Mouse (Mus musculus): Measurements from ENCODE around the gene Slc22a21. TPM values are rescaled to one million over a fixed set of nuclear protein-coding genes. Genes with fewer than 3 reads are reported as not detected.

Slc22a21 gene
- 3.1 and 3.2 TPM in 2 replicates for polyA plus RNA-seq (2016; fragmentation: Nextera tagmentation; extraction: Ambion mirVana)

DNA sequence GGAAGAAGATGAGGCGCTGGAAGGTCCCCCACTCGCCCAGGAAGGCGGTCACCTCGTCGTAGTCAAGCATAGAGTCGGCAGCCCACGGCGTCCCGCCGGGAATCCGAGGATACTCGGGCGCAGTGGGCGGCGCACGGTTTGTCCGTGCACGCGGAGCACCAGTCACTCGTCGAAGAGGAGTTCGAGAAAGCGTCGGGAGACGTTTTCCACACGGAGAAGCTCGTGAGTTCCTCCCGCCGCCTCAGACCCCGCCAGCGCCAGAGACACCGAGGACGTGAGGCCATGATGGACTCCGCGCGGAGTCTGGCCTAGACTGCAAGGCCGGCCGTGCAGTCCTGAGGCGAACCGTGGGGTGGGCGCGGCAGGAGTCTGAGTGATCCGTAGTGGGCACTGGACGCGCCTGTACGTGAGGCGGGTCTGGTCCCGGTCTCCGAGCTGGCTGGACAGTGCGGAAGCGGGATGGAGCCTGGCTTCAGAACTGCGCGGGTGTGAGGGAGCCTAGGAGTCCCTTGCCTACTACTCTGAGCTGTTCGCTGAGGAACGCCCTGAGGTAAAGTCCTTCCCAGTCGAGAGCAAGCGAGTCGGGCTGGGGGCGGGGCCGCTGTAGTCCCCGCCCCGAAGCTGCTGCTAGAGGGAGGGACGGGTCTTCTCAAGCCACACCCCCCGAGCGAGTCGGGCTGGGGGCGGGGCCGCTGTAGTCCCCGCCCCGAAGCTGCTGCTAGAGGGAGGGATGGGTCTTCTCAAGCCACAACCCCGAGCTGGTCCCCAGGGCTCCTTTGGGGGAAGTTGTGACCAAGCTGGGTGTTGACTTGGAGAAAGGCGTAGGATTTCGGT lies at the start of gene Slc22a21:
TSS of gene Slc22a21 (minus strand) at position 545 of the 834 bp plus-strand sequence.
- 0 out of 2 replicates have a peak within 1 kb of the TSS, but pooled peaks have one; percentile 17 for H3K27ac ChIP-seq
- peaks cover 13% of the 10 kb centered on the region for H3K27me3 ChIP-seq
- H3K4me3 ChIP-seq (replicated peaks) = peak within 1 kb of the TSS; percentile 60
- 1% methylated on average over 73 of the region's 73 CpGs for WGBS
- ATAC-seq (ENCODE audit: insufficient number of reproducible peaks, insufficient read depth, low FRiP score, low TSS enrichment, low read depth) = peak; percentile 88
- H3K36me3 ChIP-seq = no peaks in the 10 kb centered on the region
- peak within 1 kb of the TSS; percentile 67 for H3K9ac ChIP-seq (replicated peaks)
- no peaks in the 10 kb centered on the region for H3K9me3 ChIP-seq
- peaks cover 4% of the 10 kb centered on the region; the same call in 1 of the 2 replicates for H3K4me1 ChIP-seq (replicated peaks)
- peak within 1 kb of the TSS; percentile 91 for H3K4me2 ChIP-seq

DNA sequence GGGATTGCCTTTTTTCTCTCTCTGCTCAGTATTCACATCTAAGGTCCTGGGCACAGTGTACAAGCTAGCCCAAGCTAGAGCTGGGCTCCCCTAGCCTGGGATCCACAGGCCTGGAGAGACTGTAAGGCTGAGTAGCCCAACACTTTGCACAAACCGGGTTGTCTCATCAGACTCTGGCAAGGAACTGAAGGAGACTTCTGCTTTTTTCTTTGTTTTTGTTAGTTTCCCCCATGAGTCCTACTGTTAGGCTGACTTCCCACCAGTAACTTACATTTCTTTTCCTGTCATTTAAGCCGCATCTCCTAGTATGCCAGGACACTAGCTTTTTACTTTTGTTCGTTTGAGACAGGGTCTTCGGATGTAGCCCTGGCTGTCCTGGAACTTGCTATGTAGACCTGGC lies 48.9 kb upstream of the Slc22a21 start:
- no peaks in the 10 kb centered on the region for H3K36me3 ChIP-seq
- H3K9me3 ChIP-seq = no peaks in the 10 kb centered on the region
- no peak for ATAC-seq (ENCODE audit: insufficient number of reproducible peaks, insufficient read depth, low FRiP score, low TSS enrichment, low read depth)
- H3K4me2 ChIP-seq = peak overlapping the region; percentile 94; the same call in 1 of the 2 replicates
- H3K27me3 ChIP-seq = peaks cover 46% of the 10 kb centered on the region
- WGBS = 80% methylated on average over 4 of the region's 4 CpGs
- H3K9ac ChIP-seq (replicated peaks) = no peak overlapping the region
- peak overlapping the region; percentile 55; the same call in 1 of the 2 replicates for H3K4me3 ChIP-seq (replicated peaks)
- no peak overlapping the region for H3K27ac ChIP-seq
- peaks cover 10% of the 10 kb centered on the region for H3K4me1 ChIP-seq (replicated peaks)

GRCm38 (mm10) chr11:54028044-54028951 lies 48.2 kb upstream of the Slc22a21 start, which contains the start of gene Slc22a4:
TSS of gene Slc22a4 (minus strand) at chr11:54028090.
- Histone ChIP-seq H3K4me1 (replicated peaks) (peaks cover 10% of the 10 kb centered on the region), H3K27ac (peak within 1 kb of the TSS; percentile 26; the same call in 1 of the 2 replicates), H3K9me3 (no peaks in the 10 kb centered on the region), H3K36me3 (no peaks in the 10 kb centered on the region), H3K27me3 (peaks cover 46% of the 10 kb centered on the region), H3K4me2 (peak within 1 kb of the TSS; percentile 94), H3K4me3 (replicated peaks) (peak within 1 kb of the TSS; percentile 55), H3K9ac (replicated peaks) (peak within 1 kb of the TSS; percentile 58)
- 2% methylated on average over 61 of the region's 61 CpGs for WGBS
- peak; percentile 79; the same call in 1 of the 2 replicates for ATAC-seq (ENCODE audit: insufficient number of reproducible peaks, insufficient read depth, low FRiP score, low TSS enrichment, low read depth)

DNA sequence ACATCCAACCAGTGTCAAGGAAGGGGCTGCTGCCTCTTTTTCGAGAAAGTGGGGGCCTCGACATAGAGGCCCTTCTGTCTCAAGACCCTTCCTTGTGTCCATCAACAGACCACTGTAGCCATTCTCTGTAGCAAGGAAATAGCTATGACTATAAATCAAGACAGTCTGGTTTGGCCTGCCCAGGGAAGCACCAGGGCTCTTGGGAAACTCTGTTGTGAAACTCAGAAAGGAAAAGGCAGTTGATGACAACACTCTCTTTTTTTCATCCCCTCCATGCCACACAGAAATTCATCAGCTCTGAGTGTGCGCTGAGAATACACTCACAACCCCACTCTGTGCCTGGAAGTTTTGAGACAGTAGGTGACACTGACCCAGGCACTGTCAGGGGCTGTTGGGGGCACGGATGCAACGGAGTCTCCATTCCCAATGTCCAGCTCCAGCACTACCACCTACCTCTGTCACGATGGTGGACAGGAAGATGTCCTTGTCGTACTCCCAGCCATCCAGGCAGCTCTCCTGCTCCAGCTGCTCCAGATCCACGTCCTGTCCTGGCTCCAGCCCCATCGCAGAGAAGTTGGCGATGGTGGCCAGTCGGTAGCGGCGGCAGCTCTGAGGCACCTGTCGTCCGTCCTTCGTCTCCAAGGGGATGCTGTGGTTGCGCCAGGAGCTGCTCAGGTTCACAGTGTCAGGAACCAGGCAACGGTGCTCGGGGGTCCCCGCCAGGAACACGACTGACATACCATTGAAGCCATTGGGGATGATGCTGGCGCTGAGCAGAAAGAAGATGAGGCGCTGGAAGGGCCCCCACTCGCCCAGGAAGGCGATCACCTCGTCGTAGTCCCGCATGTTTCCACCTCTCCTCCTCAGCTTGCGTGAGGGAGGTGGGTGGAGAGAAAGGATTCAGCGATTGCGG lies 47.3 kb upstream of the Slc22a21 start:
- ATAC-seq (ENCODE audit: insufficient number of reproducible peaks, insufficient read depth, low FRiP score, low TSS enrichment, low read depth) = no peak
- Histone ChIP-seq H3K36me3 (no peaks in the 10 kb centered on the region), H3K4me2 (peak overlapping the region; percentile 94), H3K27ac (peak overlapping the region; percentile 26; the same call in 1 of the 2 replicates), H3K4me3 (replicated peaks) (peak overlapping the region; percentile 55), H3K27me3 (peaks cover 46% of the 10 kb centered on the region), H3K4me1 (replicated peaks) (peaks cover 10% of the 10 kb centered on the region), H3K9ac (replicated peaks) (peak overlapping the region; percentile 58), H3K9me3 (no peaks in the 10 kb centered on the region)
- WGBS = 15% methylated on average over 31 of the region's 31 CpGs

DNA sequence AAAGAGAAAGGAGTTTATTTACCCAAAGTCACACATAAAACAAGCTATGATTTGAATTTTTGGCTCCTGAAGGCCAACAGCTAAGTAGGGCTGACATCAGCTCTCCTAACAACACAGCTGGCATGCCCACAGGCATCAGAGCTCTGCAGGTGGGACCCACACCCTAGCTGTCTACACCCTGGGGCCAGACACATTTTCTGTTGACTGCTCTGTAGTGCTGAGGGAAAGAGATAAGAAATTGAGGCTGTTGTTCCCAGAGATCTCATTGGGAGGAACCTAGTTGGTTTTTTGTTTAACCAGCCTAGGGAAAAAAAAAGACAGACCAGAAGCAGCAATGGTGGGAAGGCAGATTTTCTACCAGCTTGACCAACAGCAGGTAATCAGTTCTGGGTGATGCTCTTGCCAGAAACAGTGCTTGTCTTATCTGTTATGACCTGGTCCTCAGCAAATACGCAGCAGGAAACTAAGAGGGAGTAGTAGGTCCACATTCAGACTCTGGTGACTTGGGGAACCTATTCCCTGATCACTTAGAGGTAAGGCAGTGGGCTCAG lies 46.4 kb upstream of the Slc22a21 start:
- no peak overlapping the region for H3K9ac ChIP-seq (replicated peaks)
- H3K4me3 ChIP-seq (replicated peaks) = no peak overlapping the region
- WGBS = 75% methylated on average over 1 of the region's 1 CpGs
- H3K27ac ChIP-seq = no peak overlapping the region
- ATAC-seq (ENCODE audit: insufficient number of reproducible peaks, insufficient read depth, low FRiP score, low TSS enrichment, low read depth) = no peak
- H3K4me1 ChIP-seq (replicated peaks) = peaks cover 10% of the 10 kb centered on the region
- no peaks in the 10 kb centered on the region for H3K36me3 ChIP-seq
- H3K27me3 ChIP-seq = peaks cover 46% of the 10 kb centered on the region
- no peak overlapping the region for H3K4me2 ChIP-seq
- no peaks in the 10 kb centered on the region for H3K9me3 ChIP-seq

GRCm38 (mm10) chr11:54021396-54022093 lies 41.4 kb upstream of the Slc22a21 start:
- 90% methylated on average over 5 of the region's 5 CpGs for WGBS
- Histone ChIP-seq H3K9me3 (no peaks in the 10 kb centered on the region), H3K4me2 (no peak overlapping the region), H3K27me3 (peaks cover 18% of the 10 kb centered on the region), H3K4me1 (replicated peaks) (no peaks in the 10 kb centered on the region), H3K4me3 (replicated peaks) (no peak overlapping the region), H3K36me3 (no peaks in the 10 kb centered on the region), H3K27ac (no peak overlapping the region), H3K9ac (replicated peaks) (no peak overlapping the region)
- no peak for ATAC-seq (ENCODE audit: insufficient number of reproducible peaks, insufficient read depth, low FRiP score, low TSS enrichment, low read depth)

DNA sequence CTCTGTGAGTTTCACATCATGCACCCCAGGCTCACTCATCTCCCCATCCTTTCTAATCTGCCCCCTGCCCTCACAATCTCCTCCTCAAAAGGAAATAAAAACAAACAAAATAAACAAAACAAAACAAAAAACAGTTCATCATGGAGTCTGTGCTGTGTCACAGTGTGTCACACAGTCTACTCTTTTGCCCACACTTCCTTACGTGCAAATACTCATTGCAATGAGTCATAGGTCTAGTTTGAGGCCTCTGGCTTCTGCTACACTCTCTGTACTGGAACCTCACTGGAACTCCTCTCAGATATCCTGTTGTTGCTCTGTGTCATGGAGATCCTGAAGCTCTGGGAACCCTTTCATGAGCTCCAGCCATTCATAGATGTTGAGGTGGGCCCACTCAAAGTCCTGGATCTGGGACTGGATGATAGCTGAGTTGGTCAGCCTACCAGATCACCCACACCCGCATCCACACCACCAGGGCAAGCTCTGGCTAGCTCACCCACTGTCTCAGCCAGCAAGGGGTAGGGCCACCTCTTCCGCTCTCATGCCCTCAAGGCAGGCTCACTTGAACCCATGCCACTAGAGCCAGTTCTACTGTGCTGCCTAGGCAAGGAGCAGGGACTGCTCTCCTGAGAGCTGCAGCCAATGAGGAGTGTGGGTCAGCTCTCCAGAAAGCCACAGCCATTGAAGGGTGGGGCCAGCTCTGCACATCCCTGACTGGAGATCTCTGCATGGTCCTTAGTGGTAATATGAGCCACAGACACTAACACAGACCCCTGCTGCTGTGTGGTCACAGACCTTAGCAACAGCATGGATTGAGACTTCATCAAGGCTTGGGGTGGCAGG lies 39.0 kb upstream of the Slc22a21 start:
- Histone ChIP-seq H3K9ac (replicated peaks) (no peak overlapping the region), H3K4me3 (replicated peaks) (no peak overlapping the region), H3K4me2 (no peak overlapping the region), H3K27ac (no peak overlapping the region), H3K9me3 (no peaks in the 10 kb centered on the region), H3K27me3 (0 out of 2 replicates have a peak, but pooled peaks cover 2% of the 10 kb centered on the region), H3K36me3 (no peaks in the 10 kb centered on the region), H3K4me1 (replicated peaks) (no peaks in the 10 kb centered on the region)
- ATAC-seq (ENCODE audit: insufficient number of reproducible peaks, insufficient read depth, low FRiP score, low TSS enrichment, low read depth) = no peak
- 79% methylated on average over 3 of the region's 3 CpGs for WGBS

DNA sequence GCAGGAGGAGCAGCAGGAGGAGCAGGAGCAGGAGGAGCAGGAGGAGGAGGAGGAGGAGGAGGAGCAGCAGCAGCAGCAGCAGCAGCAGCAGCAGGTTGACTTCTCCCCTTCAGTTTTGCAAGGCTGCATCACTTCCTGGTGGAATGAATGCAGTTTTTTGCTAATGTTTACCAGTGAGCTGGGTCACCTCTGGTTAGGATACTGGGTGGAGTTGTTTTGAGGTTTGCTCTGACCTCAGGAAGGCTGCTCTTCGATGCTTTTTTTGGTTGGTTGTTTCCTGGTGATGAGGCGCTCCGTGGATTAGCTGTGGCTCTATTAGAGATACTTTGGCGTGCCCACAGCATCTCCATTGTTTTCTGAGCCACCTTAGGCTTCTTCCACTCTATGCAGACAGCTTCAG lies 37.5 kb upstream of the Slc22a21 start:
- H3K4me2 ChIP-seq = no peak overlapping the region
- H3K9ac ChIP-seq (replicated peaks) = no peak overlapping the region
- no peaks in the 10 kb centered on the region for H3K9me3 ChIP-seq
- no peak for ATAC-seq (ENCODE audit: insufficient number of reproducible peaks, insufficient read depth, low FRiP score, low TSS enrichment, low read depth)
- 76% methylated on average over 4 of the region's 4 CpGs for WGBS
- no peaks in the 10 kb centered on the region for H3K4me1 ChIP-seq (replicated peaks)
- no peak overlapping the region for H3K27ac ChIP-seq
- H3K4me3 ChIP-seq (replicated peaks) = no peak overlapping the region
- 0 out of 2 replicates have a peak, but pooled peaks cover 2% of the 10 kb centered on the region for H3K27me3 ChIP-seq
- H3K36me3 ChIP-seq = no peaks in the 10 kb centered on the region

DNA sequence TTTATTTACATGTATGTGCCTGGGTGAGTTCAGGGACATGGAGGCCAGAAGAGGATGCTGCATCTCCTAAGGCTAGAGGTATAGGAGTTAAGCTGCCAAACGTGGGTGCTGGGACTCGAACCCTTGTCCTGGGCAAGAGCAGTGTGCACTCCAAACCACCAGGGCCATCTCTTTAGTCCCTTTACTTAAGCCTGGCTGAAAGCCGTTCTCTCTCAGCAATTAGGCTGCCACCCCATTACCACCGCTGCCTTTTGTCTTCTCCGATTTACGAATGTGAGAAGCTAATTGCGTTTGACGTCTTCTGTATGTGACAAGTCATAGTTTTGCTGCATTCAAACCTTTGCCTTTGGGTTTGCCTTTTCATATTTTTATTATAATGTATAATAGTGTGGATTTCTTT lies 35.9 kb upstream of the Slc22a21 start:
- no peak for ATAC-seq (ENCODE audit: insufficient number of reproducible peaks, insufficient read depth, low FRiP score, low TSS enrichment, low read depth)
- WGBS = 64% methylated on average over 8 of the region's 8 CpGs

More for the DNA sequence above, 35.9 kb upstream of the Slc22a21 start:
- no peak overlapping the region for H3K4me2 ChIP-seq
- H3K27ac ChIP-seq = no peak overlapping the region
- H3K9ac ChIP-seq (replicated peaks) = no peak overlapping the region
- H3K4me1 ChIP-seq (replicated peaks) = no peaks in the 10 kb centered on the region
- no peaks in the 10 kb centered on the region for H3K36me3 ChIP-seq
- no peak overlapping the region for H3K4me3 ChIP-seq (replicated peaks)
- 0 out of 2 replicates have a peak, but pooled peaks cover 2% of the 10 kb centered on the region for H3K27me3 ChIP-seq
- no peaks in the 10 kb centered on the region for H3K9me3 ChIP-seq

All from limb, embryonic 12.5 days (tissue).